Mouse (Mus musculus): ENCODE measurements around the gene Slc6a4. TPM values are rescaled to one million over a fixed set of nuclear protein-coding genes. Genes with fewer than 3 reads are reported as not detected.

Slc6a4 gene
- polyA plus RNA-seq (2012; rRNA removed; ENCODE audit: low replicate concordance): 36.4 and 37.2 TPM in 2 replicates

GRCm38 (mm10) chr11:76997916-76998704 lies at the start of gene Slc6a4:
TSS of gene Slc6a4 (plus strand) at chr11:76998603.

GRCm38 (mm10) chr11:77078273-77079134 lies 80.1 kb downstream of the Slc6a4 start, which contains the start of gene Nsrp1:
TSS of gene Nsrp1 (minus strand) at chr11:77078435.

Other genes starting within 250 kb of the Slc6a4 start
- 9.5 and 9.7 TPM in 2 replicates for gene Gosr1, start 235.0 kb upstream of the Slc6a4 start, polyA plus RNA-seq (2012; rRNA removed; ENCODE audit: low replicate concordance)
- gene Cpd, start 151.6 kb upstream of the Slc6a4 start, polyA plus RNA-seq (2012; rRNA removed; ENCODE audit: low replicate concordance): 6.7 and 20.7 TPM in 2 replicates
- 0.22 and 1.00 TPM in 2 replicates for gene Tmigd1, start 96.4 kb upstream of the Slc6a4 start, polyA plus RNA-seq (2012; rRNA removed; ENCODE audit: low replicate concordance)
- 1.9 and 2.7 TPM in 2 replicates for gene Blmh, start 73.8 kb upstream of the Slc6a4 start, polyA plus RNA-seq (2012; rRNA removed; ENCODE audit: low replicate concordance)
- 0.16 and 0.18 TPM in 2 replicates for gene Nsrp1, start 79.8 kb downstream of the Slc6a4 start, polyA plus RNA-seq (2012; rRNA removed; ENCODE audit: low replicate concordance)
- 0.06 and 0.14 TPM in 2 replicates for gene Efcab5, start 190.4 kb downstream of the Slc6a4 start, polyA plus RNA-seq (2012; rRNA removed; ENCODE audit: low replicate concordance)
- 2.5 and 3.0 TPM in 2 replicates for gene Ssh2, start 217.7 kb downstream of the Slc6a4 start, polyA plus RNA-seq (2012; rRNA removed; ENCODE audit: low replicate concordance)

Data from duodenum, adult 2 months (tissue).